Mouse (Mus musculus) v-Abl transformed pro-B cells (cell line): Measurements from ENCODE around the gene Mgrn1.

Source experiments
- in situ Hi-C, 2 experiments: fragments of 400-800 bp; cut with MboI; formaldehyde crosslinking; loops; one replicate each; pipeline ENCODE4 v1.15.1; 2025; ENCODE audit not compliant: unreplicated experiment in 2 of 2

The Mgrn1 gene

GRCm38 (mm10) chr16:4878192-4878885, 7.7 kb upstream of the Mgrn1 start:
- in situ Hi-C loops, result no loop called here

- in situ Hi-C loops, result no loop called here
Measured at GRCm38 (mm10) chr16:4879101-4879707, 6.8 kb upstream of the Mgrn1 start.

- in situ Hi-C loops, result no loop called here
Measured at GRCm38 (mm10) chr16:4879708-4880124, 6.3 kb upstream of the Mgrn1 start.

GRCm38 (mm10) chr16:4880136-4880825, 5.8 kb upstream of the Mgrn1 start, which contains the start of gene Ubald1:
Ubald1 (minus strand) TSS chr16:4880315.
- in situ Hi-C loops, result no loop called here

GRCm38 (mm10) chr16:4881400-4882351, 4.4 kb upstream of the Mgrn1 start:
- in situ Hi-C loops, result no loop called here

- in situ Hi-C loops, result no loop called here
Measured at GRCm38 (mm10) chr16:4884930-4885329, 1.1 kb upstream of the Mgrn1 start.

GRCm38 (mm10) chr16:4886690-4887020, 606 bp downstream of the Mgrn1 start:
- in situ Hi-C loops, result no loop called here

GRCm38 (mm10) chr16:4890201-4890709, 4.2 kb downstream of the Mgrn1 start:
- in situ Hi-C loops, result no loop called here

- in situ Hi-C loops, result no loop called here
Measured at GRCm38 (mm10) chr16:4892171-4892570, 6.1 kb downstream of the Mgrn1 start.

- in situ Hi-C loops, result no loop called here
Measured at GRCm38 (mm10) chr16:4894201-4894908, 8.3 kb downstream of the Mgrn1 start.

- in situ Hi-C loops, result no loop called here
Measured at GRCm38 (mm10) chr16:4896249-4897027, 10.4 kb downstream of the Mgrn1 start.

- in situ Hi-C loops, result no loop called here
Measured at GRCm38 (mm10) chr16:4897146-4897730, 11.2 kb downstream of the Mgrn1 start.

- in situ Hi-C loops, result no loop called here
Measured at GRCm38 (mm10) chr16:4898881-4899280, 12.8 kb downstream of the Mgrn1 start.

GRCm38 (mm10) chr16:4899711-4900110, 13.7 kb downstream of the Mgrn1 start:
- in situ Hi-C loops, result loop anchor here in 1 of 2 experiments (25.0 kb wide), 1 partner anchor 237 kb away; no protein-coding TSS in a partner anchor

GRCm38 (mm10) chr16:4901167-4901566, 15.1 kb downstream of the Mgrn1 start:
- in situ Hi-C loops, result loop anchor here in 1 of 2 experiments (25.0 kb wide), 1 partner anchor 239 kb away; no protein-coding TSS in a partner anchor

GRCm38 (mm10) chr16:4902390-4902789, 16.3 kb downstream of the Mgrn1 start:
- in situ Hi-C loops, result loop anchor here in 1 of 2 experiments (25.0 kb wide), 1 partner anchor 240 kb away; no protein-coding TSS in a partner anchor

- in situ Hi-C loops, result loop anchor here in 1 of 2 experiments (25.0 kb wide), 1 partner anchor 241 kb away; no protein-coding TSS in a partner anchor
Measured at GRCm38 (mm10) chr16:4903491-4904102, 17.5 kb downstream of the Mgrn1 start.

GRCm38 (mm10) chr16:4904878-4905277, 18.8 kb downstream of the Mgrn1 start:
- in situ Hi-C loops, result loop anchor here in 1 of 2 experiments (25.0 kb wide), 1 partner anchor 243 kb away; no protein-coding TSS in a partner anchor
